Mouse (Mus musculus): ENCODE data around the gene Lmf1. TPM values are rescaled to one million over a fixed set of nuclear protein-coding genes. Genes with fewer than 3 reads are reported as not detected.

Gene Lmf1
- total RNA-seq (2017): 10.4 to 17.8 TPM (median 11.8 TPM) in 3 replicates

DNA sequence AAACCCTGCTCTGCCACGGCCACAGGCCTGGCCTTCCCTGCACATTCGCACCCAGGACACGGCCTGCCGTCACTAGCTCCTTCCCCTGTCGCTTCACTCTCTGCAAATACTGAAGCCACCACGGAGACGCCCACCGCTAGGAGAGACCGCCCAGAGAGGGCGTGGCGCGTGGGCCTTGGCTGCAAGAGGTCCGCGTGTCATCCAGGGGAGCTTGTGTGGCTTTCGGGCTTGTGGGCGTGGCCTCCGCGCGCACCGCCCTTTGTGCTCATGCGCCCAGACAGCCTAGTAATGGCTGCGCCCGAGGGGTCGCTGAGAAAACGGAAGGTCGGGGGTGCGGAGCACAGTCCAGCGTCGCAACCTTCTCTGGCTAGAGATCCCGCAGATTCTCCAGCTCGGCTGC lies at the start of gene Lmf1:
Gene Lmf1, plus strand, starts transcription at position 166 of the 400 bp plus-strand sequence.
- peak; percentile 98 for ATAC-seq (replicated peaks; ENCODE audit: insufficient number of reproducible peaks, low FRiP score, low TSS enrichment, poor library complexity, severe bottlenecking)

- no peak for ATAC-seq (replicated peaks; ENCODE audit: insufficient number of reproducible peaks, low FRiP score, low TSS enrichment, poor library complexity, severe bottlenecking)
These were observed 48.4 kb upstream of the Lmf1 start for GRCm38 (mm10) chr17:25530357-25531022.

- ATAC-seq (replicated peaks; ENCODE audit: insufficient number of reproducible peaks, low FRiP score, low TSS enrichment, poor library complexity, severe bottlenecking): no peak
These were observed 39.7 kb upstream of the Lmf1 start for GRCm38 (mm10) chr17:25538945-25539875.

DNA sequence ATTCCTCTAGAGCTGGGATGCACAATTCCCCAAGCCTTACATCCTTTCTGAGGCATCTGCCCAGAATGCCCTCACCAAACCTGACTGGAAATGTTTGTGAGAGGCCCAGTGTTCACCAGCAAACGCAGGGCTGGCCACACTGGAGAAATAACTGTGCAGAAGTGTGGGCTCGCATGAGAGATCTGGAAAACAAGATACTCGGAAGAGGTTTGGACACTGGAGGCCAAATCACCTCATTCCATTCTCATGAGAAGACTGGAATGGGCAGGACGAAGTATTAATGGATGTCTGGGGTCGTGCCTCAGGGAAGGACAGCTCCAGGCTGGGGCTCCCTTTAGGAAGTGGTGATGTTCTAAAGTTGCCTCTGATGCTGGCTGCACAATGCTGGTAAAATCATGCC lies 38.2 kb upstream of the Lmf1 start:
- ATAC-seq (replicated peaks; ENCODE audit: insufficient number of reproducible peaks, low FRiP score, low TSS enrichment, poor library complexity, severe bottlenecking): no peak

DNA sequence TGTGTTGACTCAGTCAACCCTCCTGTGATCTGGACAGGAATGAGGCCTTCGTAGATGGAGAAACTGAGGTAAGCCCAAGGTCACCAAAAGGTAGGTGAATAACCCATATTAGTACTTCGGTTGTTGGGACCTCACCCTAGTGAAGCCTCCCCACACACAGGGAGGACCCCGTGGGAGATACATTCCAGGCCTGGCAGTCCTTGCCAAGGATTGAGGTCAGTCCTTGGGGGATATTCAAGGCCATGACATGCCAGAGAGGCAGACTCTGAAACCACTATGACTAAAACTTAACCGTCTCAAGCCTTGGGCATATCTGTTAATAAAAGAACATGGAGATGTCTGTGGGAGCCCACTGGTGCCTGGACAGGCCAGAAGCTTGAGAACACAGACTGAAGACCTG lies 37.1 kb upstream of the Lmf1 start:
- ATAC-seq (replicated peaks; ENCODE audit: insufficient number of reproducible peaks, low FRiP score, low TSS enrichment, poor library complexity, severe bottlenecking): no peak

DNA sequence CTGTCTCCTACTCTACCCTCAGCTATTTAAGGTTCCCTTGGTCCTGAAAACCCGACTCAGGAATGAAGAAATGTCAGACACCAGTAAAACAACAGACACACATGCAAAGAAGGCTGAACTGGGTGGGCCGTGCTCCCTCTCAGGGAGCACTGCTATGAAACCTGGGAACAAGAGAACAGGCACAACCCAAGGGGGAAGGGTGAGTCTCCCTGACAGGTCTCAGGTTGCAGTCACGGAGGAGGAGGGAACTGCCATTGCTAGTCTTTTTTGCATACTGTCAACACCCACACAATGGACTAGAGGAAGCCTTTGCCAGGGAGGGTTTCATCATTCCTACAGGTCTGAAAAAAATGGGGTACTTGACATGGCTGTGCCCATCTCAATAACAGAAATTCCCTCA lies 31.9 kb upstream of the Lmf1 start:
- no peak for ATAC-seq (replicated peaks; ENCODE audit: insufficient number of reproducible peaks, low FRiP score, low TSS enrichment, poor library complexity, severe bottlenecking)

DNA sequence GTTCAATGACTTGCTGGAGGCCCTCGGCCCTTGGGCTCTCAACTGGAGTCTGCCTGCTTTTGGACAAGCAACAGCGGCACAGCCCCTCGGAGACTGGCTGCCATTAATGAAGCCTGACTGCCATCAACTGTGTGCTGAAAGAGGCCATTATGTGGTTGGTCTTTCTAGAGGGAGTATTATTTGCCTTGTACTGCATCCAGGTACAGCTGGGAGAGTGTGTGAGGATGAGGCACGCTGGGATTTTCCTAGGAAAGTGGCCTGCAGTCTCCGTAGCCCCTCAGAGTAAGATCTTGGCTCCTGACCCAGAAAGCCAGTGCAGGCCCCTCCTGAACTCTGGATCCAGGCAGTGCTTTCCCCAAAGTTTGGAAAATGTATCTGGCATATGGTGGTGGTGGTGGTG lies 28.9 kb upstream of the Lmf1 start:
- no peak for ATAC-seq (replicated peaks; ENCODE audit: insufficient number of reproducible peaks, low FRiP score, low TSS enrichment, poor library complexity, severe bottlenecking)

- ATAC-seq (replicated peaks; ENCODE audit: insufficient number of reproducible peaks, low FRiP score, low TSS enrichment, poor library complexity, severe bottlenecking): no peak
These were observed 27.6 kb upstream of the Lmf1 start for GRCm38 (mm10) chr17:25551313-25551712.

GRCm38 (mm10) chr17:25555159-25555558 lies 23.7 kb upstream of the Lmf1 start:
- no peak for ATAC-seq (replicated peaks; ENCODE audit: insufficient number of reproducible peaks, low FRiP score, low TSS enrichment, poor library complexity, severe bottlenecking)

GRCm38 (mm10) chr17:25555666-25556629 lies 22.9 kb upstream of the Lmf1 start:
- ATAC-seq (replicated peaks; ENCODE audit: insufficient number of reproducible peaks, low FRiP score, low TSS enrichment, poor library complexity, severe bottlenecking): no peak

GRCm38 (mm10) chr17:25556630-25557354 lies 22.1 kb upstream of the Lmf1 start:
- ATAC-seq (replicated peaks; ENCODE audit: insufficient number of reproducible peaks, low FRiP score, low TSS enrichment, poor library complexity, severe bottlenecking): no peak

GRCm38 (mm10) chr17:25559634-25560033 lies 19.3 kb upstream of the Lmf1 start:
- no peak for ATAC-seq (replicated peaks; ENCODE audit: insufficient number of reproducible peaks, low FRiP score, low TSS enrichment, poor library complexity, severe bottlenecking)

DNA sequence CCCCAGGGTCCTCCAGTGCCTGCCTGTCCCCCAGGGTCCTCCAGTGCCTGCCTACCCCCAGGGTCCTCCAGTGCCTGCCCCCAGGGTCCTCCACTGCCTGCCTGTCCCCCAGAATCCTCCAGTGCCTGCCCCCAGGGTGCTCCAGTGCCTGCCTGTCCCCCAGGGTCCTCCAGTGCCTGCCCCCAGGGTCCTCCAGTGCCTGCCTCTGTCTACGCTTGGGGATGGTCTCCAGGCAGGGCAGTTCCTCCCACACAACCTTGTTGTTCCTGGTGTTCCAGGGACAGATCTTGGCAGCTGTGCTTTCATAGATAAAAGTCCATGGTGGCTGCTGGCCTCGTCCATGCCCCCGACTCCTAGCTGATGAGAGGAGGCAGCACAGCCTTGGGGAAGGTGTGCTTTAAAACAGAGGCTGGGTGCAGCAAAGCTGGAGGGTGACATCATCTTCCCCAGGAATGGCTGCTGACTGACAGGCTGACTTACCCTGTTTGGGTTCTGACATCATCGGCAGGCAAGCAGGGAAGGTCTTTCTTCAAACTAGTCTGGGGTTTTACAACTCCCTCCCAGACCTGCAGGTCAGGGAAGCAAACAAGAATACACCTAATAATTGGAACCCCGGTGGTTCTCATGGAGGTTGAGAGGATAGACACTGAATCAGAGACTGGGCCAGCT lies 18.2 kb upstream of the Lmf1 start:
- ATAC-seq (replicated peaks; ENCODE audit: insufficient number of reproducible peaks, low FRiP score, low TSS enrichment, poor library complexity, severe bottlenecking): no peak

DNA sequence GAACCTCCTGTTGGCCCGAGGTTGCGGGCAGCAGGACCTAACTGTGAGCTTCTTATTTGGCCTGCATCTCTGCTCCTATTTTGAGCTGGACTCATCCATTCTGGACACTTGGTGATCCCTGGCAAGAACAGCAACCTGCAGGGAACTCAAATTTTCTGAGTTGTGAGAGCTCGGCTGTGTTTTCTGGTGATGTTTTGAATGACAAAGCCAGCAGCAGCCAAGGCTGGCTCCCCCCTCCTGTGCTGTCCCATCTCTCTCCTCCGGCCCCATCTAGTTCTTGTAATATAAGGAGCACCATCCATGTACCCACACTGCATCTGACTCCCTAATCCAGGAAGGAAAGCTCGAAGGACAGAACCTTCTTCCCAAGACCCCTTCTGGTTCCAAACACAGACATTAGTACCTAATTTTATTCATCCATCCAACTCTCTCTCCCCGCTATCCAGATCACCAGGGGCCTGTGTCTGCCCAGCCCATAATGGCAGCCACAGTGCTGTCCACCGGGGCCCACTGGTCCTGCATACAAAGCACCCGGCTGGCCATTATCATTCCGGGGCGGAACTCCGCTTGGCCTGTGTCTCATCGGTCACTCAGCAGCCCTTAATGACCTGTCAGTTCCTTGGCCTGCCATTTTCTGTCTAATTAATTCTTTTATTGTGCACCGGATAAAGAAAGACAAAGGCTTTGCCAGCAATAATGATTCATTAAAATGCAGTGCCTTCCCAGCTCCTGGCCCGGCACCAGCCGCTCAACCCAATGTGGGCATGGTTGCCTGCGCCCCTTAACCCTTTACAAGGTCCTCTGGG lies 17.5 kb upstream of the Lmf1 start:
- no peak for ATAC-seq (replicated peaks; ENCODE audit: insufficient number of reproducible peaks, low FRiP score, low TSS enrichment, poor library complexity, severe bottlenecking)

GRCm38 (mm10) chr17:25564481-25564880 lies 14.4 kb upstream of the Lmf1 start:
- no peak for ATAC-seq (replicated peaks; ENCODE audit: insufficient number of reproducible peaks, low FRiP score, low TSS enrichment, poor library complexity, severe bottlenecking)

DNA sequence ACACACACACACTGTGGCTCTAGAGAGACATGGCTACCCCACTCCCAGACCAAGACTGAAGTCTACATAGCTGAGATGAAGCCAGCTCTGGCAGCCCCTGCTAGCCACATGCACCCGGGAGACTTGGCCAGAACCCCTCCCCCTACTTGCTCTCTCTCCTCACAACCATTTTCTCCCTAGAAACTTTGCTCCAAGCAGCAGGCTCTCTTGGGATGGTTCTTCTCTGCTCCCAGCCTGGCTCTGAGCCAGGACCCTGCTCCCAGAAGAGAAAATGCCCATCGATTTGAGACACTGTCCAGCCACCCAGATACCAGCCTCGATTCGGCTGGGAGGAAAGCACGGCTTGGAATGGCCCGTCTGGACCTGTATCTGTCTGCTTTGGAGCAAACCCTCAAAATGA lies 13.6 kb upstream of the Lmf1 start:
- ATAC-seq (replicated peaks; ENCODE audit: insufficient number of reproducible peaks, low FRiP score, low TSS enrichment, poor library complexity, severe bottlenecking): no peak

Data from monocyte, adult 5-6 weeks (primary cell).